Mouse (Mus musculus): ENCODE results near the gene Tet3.

DNA sequence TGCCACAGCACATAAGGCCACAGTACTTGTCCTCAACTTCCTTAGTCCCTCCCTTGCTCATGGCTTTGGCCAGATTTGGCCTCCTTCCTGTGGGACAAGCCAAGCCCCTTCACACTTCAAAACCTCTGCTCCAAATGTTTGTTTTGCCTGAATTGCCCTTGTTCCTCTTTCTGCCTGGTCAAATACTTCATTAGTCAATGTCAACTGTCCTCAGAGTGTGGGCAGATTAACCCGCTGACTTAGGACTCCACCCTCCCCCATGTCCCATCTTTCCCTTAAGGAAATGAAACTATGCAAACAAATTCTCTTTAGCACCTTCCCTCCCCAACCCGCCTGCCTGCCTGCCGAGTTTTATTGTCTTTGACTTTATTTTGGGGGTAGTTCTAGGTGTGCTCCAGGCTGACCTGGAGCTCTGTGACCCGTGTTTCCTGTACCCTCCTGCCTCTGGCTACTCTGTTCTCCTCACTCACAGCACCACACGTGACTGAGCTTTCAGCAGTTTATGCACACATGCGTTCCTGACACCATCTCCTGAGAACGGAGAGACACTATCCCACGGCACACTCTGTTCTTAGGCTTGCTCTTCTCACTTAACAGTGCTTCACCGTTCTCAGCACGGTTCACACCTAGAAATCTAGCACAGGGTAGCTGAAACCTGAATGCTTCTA is 23.7 kb upstream of the Tet3 start:
- TF ChIP-seq CTCF (IDR thresholded peaks at IDR 0.05; ENCODE audit: low read depth, low read length) (no peak), EP300 (IDR thresholded peaks at IDR 0.05; ENCODE audit: insufficient read depth, low read depth, low read length) (no peak), POLR2A (IDR thresholded peaks at IDR 0.05; ENCODE audit: insufficient read depth, low read length) (no peak)

All from ES-Bruce4 (cell line).